Comparison of ENCODE assay signal across 7 mouse cellular contexts in genomic region chr11:75509741-75510626, GRCm38 (mm10). TPM values are rescaled to one million over a fixed set of nuclear protein-coding genes. Genes with fewer than 3 reads are reported as not detected.
DNase-seq lines count a peak whose midpoint lies in the region; ATAC-seq and TF ChIP-seq lines count a peak whose summit lies in the region.

Gene Rilp (plus strand): TSS chr11:75510094.

- peak; percentile 79 for ATAC-seq in forebrain, embryonic 11.5 days (replicated peaks; ENCODE audit: low FRiP score)
- peak; percentile 68 for ATAC-seq in heart, embryonic 15.5 days (replicated peaks; ENCODE audit: insufficient number of reproducible peaks, insufficient read depth, low FRiP score, low read depth)
- ATAC-seq in lung, embryonic 16.5 days (ENCODE audit: low read depth) = peak; percentile 68

- H3K27ac ChIP-seq in forebrain, embryonic 11.5 days (ENCODE audit: low read depth, low read length) = peak within 1 kb of the TSS; percentile 7; the same call in 1 of the 2 replicates
- peak within 1 kb of the TSS; percentile 96 for H3K27ac ChIP-seq in heart, embryonic 15.5 days
- peak within 1 kb of the TSS; percentile 59 for H3K27ac ChIP-seq in lung, embryonic 16.5 days (ENCODE audit: low read length)

- peaks cover 10% of the 10 kb centered on the region for H3K36me3 ChIP-seq in forebrain, embryonic 11.5 days (ENCODE audit: control insufficient read depth, insufficient read depth, low read length)
- H3K36me3 ChIP-seq in heart, embryonic 15.5 days = peaks cover 38% of the 10 kb centered on the region
- peaks cover 34% of the 10 kb centered on the region for H3K36me3 ChIP-seq in lung, embryonic 16.5 days (ENCODE audit: control insufficient read depth, insufficient read depth, low read length)

- WGBS in forebrain, embryonic 11.5 days = 2% methylated on average over 43 of the region's 43 CpGs
- WGBS in heart, embryonic 15.5 days = 3% methylated on average over 42 of the region's 43 CpGs
- WGBS in lung, embryonic 16.5 days = 2% methylated on average over 43 of the region's 43 CpGs

- H3K4me3 ChIP-seq in forebrain, embryonic 11.5 days (ENCODE audit: low read depth, low read length) = peak within 1 kb of the TSS; percentile 43
- H3K4me3 ChIP-seq in heart, embryonic 15.5 days = peak within 1 kb of the TSS; percentile 64
- H3K4me3 ChIP-seq in lung, embryonic 16.5 days (ENCODE audit: low read length) = peak within 1 kb of the TSS; percentile 58

- no peaks in the 10 kb centered on the region for H3K9me3 ChIP-seq in forebrain, embryonic 11.5 days (ENCODE audit: control insufficient read depth, low read length)
- H3K9me3 ChIP-seq in heart, embryonic 15.5 days (replicated peaks) = no peaks in the 10 kb centered on the region
- H3K9me3 ChIP-seq in lung, embryonic 16.5 days (ENCODE audit: control insufficient read depth, low read length) = no peaks in the 10 kb centered on the region

- no peaks in the 10 kb centered on the region for H3K27me3 ChIP-seq in forebrain, embryonic 11.5 days (ENCODE audit: control insufficient read depth, insufficient read depth, low read length)
- H3K27me3 ChIP-seq in heart, embryonic 15.5 days = no peaks in the 10 kb centered on the region
- no peaks in the 10 kb centered on the region for H3K27me3 ChIP-seq in lung, embryonic 16.5 days (ENCODE audit: control insufficient read depth, insufficient read depth, low read depth, low read length)

- no peak for TF ChIP-seq POLR2A in brain, embryonic 14.5 days (IDR thresholded peaks at IDR 0.05; ENCODE audit: borderline replicate concordance, extremely low read depth, insufficient read depth, insufficient read length, poor library complexity, severe bottlenecking)

- H3K4me1 ChIP-seq in forebrain, embryonic 11.5 days (replicated peaks; ENCODE audit: control insufficient read depth, insufficient read depth, low read length) = peaks cover 6% of the 10 kb centered on the region; the same call in 1 of the 2 replicates
- H3K4me1 ChIP-seq in heart, embryonic 15.5 days (replicated peaks) = peaks cover 27% of the 10 kb centered on the region
- H3K4me1 ChIP-seq in lung, embryonic 16.5 days (replicated peaks; ENCODE audit: control insufficient read depth, insufficient read depth, low read length) = peaks cover 17% of the 10 kb centered on the region

- peak within 1 kb of the TSS; percentile 55 for H3K9ac ChIP-seq in forebrain, embryonic 11.5 days (ENCODE audit: low read length)
- peak within 1 kb of the TSS; percentile 79 for H3K9ac ChIP-seq in heart, embryonic 15.5 days
- H3K9ac ChIP-seq in lung, embryonic 16.5 days (ENCODE audit: low read length) = peak within 1 kb of the TSS; percentile 70

- peak within 1 kb of the TSS; percentile 95 for H3K4me2 ChIP-seq in forebrain, embryonic 11.5 days (ENCODE audit: low read depth, low read length, severe bottlenecking)
- peak within 1 kb of the TSS; percentile 97 for H3K4me2 ChIP-seq in heart, embryonic 15.5 days
- H3K4me2 ChIP-seq in lung, embryonic 16.5 days (ENCODE audit: low read depth, low read length) = peak within 1 kb of the TSS; percentile 98

- DNase-seq in R1 (ENCODE audit: low read depth, low spot score) = peak; percentile 82
- DNase-seq in brain, embryonic 14.5 days (ENCODE audit: low read depth) = peak; percentile 75
- DNase-seq in forebrain, embryonic 11.5 days (ENCODE audit: low spot score) = peak; percentile 82
- peak; percentile 86 for DNase-seq in kidney, postnatal 10 days
- peak; percentile 59 for DNase-seq in ovary, postnatal 14 days (ENCODE audit: low spot score)

- TF ChIP-seq CTCF in brain, embryonic 14.5 days (IDR thresholded peaks at IDR 0.05; ENCODE audit: borderline replicate concordance, extremely low read depth, insufficient read depth, insufficient read length) = peak; percentile 50; the same call in 1 of the 2 replicates

RNA-seq across cellular contexts. Expression of gene Rilp, which starts in this region (rescaled TPM):
- polyA plus RNA-seq in brain, embryonic 14.5 days (2012; rRNA removed) = 1.0 and 1.5 TPM in 2 replicates
- polyA plus RNA-seq in forebrain, embryonic 11.5 days (2014; fragmentation: Nextera tagmentation; extraction: Ambion mirVana) = 0.28 and 0.69 TPM in 2 replicates
- polyA plus RNA-seq in heart, embryonic 15.5 days (2015; fragmentation: Nextera tagmentation; extraction: Ambion mirVana) = 7.7 and 9.2 TPM in 2 replicates
- 0.83 and 0.89 TPM in 2 replicates for polyA plus RNA-seq in lung, embryonic 16.5 days (2015; fragmentation: Nextera tagmentation; extraction: Ambion mirVana)

Comparison
In these comparisons a context has a peak if more than half of its experiments do, and no peak if none do; other contexts are left out.
1. Peak in every context shown above with its lines: DNase-seq, ATAC-seq, H3K4me3 ChIP-seq and H3K27ac ChIP-seq.
2. Peak in DNase-seq, ATAC-seq, H3K4me3 ChIP-seq, H3K27ac ChIP-seq, H3K9ac ChIP-seq and H3K4me2 ChIP-seq in forebrain, embryonic 11.5 days; RNA of the gene not detected or under 1 TPM.
3. Peak in ATAC-seq, H3K4me3 ChIP-seq, H3K27ac ChIP-seq, H3K9ac ChIP-seq and H3K4me2 ChIP-seq in lung, embryonic 16.5 days; RNA of the gene not detected or under 1 TPM.
4. H3K27ac ChIP-seq: peak in every context shown above with its lines; median percentile 96 in heart, embryonic 15.5 days; 59 in lung, embryonic 16.5 days; 7 in forebrain, embryonic 11.5 days.